Mouse (Mus musculus): ENCODE data around the gene Dera.

The Dera gene

GRCm38 (mm10) chr6:137886210-137886979 lies 132.0 kb downstream of the Dera start:
- DNase-seq (ENCODE audit: low spot score in 2 of 2) = no peak

GRCm38 (mm10) chr6:137887258-137887657 lies 132.9 kb downstream of the Dera start:
- DNase-seq (ENCODE audit: low spot score in 2 of 2) = no peak

- no peak for DNase-seq (ENCODE audit: low spot score in 2 of 2)
Observed at GRCm38 (mm10) chr6:137897671-137898070, 143.3 kb downstream of the Dera start.

- no peak for DNase-seq (ENCODE audit: low spot score in 2 of 2)
Observed at GRCm38 (mm10) chr6:137901255-137901654, 146.9 kb downstream of the Dera start.
